Mouse (Mus musculus): ENCODE measurements around the gene Taf6l. TPM values are rescaled to one million over a fixed set of nuclear protein-coding genes. Genes with fewer than 3 reads are reported as not detected.

Gene Taf6l
- total and polyA plus RNA-seq, 3 experiments: 20.4 to 25.7 (median 25.5) TPM

GRCm38 (mm10) chr19:8818301-8818798, 32.1 kb upstream of the Taf6l start:
- Histone ChIP-seq H3K36me3 (replicated peaks in 1 of 2; ENCODE audit: control insufficient read depth in 1 of 2, insufficient read depth in 1 of 2, low read length in 1 of 2) (peaks cover 31 to 45% of the 10 kb centered on the region in 2 experiments), H3K4me1 (ENCODE audit: control insufficient read depth in 1 of 2, insufficient read depth in 2 of 2) (peaks cover 10 to 42% of the 10 kb centered on the region in 2 experiments), H3K27ac (ENCODE audit: insufficient read depth, low read depth) (peak overlapping the region; percentile 91), H3K27me3 (replicated peaks) (no peaks in the 10 kb centered on the region), H3K79me2 (replicated peaks; ENCODE audit: control insufficient read depth, extremely low read depth, insufficient read depth, poor library complexity, severe bottlenecking) (peaks cover 64% of the 10 kb centered on the region), H3K9ac (ENCODE audit: insufficient read depth, low read depth) (peak overlapping the region; percentile 95), H3K9me3 (replicated peaks; ENCODE audit: low read length) (no peaks in the 10 kb centered on the region), H3K4me3 (replicated peaks in 1 of 3; ENCODE audit: low read depth in 2 of 3, low read length in 2 of 3, poor library complexity in 1 of 3) (peak overlapping the region; percentile 90 to 96 (median 91)), H3K4me2 (ENCODE audit: insufficient read depth, low read depth, poor library complexity, severe bottlenecking) (peak overlapping the region; percentile 93)
- no peak for TF ChIP-seq ZMIZ1 (IDR thresholded peaks at IDR 0.05; ENCODE audit: low read depth, low read length)
- no peak for TF ChIP-seq ZC3H11A (IDR thresholded peaks at IDR 0.05; ENCODE audit: low read depth, low read length)
- TF ChIP-seq CHD1 (IDR thresholded peaks at IDR 0.05; ENCODE audit: low read depth, low read length): no peak
- TF ChIP-seq UBTF (IDR thresholded peaks at IDR 0.05; ENCODE audit: low read depth, low read length): no peak
- no peak for TF ChIP-seq NRF1 (IDR thresholded peaks at IDR 0.05; ENCODE audit: low read depth, low read length)
- no peak for TF ChIP-seq CTCF (conservative IDR thresholded peaks at IDR 0.05 in 1 of 2, IDR thresholded peaks at IDR 0.05 in 1 of 2; ENCODE audit: low read depth in 2 of 2, low read length in 2 of 2)
- TF ChIP-seq USF1 (IDR thresholded peaks at IDR 0.05; ENCODE audit: low read depth, low read length): no peak
- dilution Hi-C loops (cut with MboI; ENCODE audit: extremely low pct_ligation_motif_present, extremely low pct_unique_long_range_greater_than_20kb, low sequenced_read_pairs) (no loop called here), in situ Hi-C loops (cut with MboI; ENCODE audit: low pct_ligation_motif_present, low pct_unique_long_range_greater_than_20kb, low sequenced_read_pairs) (no loop called here)
- DNase-seq (ENCODE audit: extremely low read depth): no peak

DNA sequence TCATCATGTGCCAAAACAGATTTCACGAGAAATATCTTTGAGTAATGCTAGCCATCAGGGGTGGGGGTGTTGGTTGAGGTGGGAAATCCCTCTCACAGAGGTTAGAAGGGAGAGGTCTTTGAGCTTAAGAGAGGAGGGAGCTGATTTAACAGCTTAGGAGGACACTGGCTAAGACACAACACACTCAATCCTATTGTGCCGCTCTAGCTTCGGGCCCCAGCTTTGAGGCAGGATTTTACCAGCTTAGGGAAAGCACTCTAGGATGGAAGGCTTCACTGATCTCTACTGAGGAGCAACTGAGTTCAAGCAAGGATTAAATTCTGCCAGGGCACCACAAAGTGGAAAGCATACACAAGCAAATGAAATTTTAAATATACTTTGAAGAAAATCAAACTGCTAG, 30.8 kb upstream of the Taf6l start:
- H3K4me3 ChIP-seq (replicated peaks in 1 of 3; ENCODE audit: low read depth in 2 of 3, low read length in 2 of 3, poor library complexity in 1 of 3): peak overlapping the region; percentile 22 to 31 (median 27)
- peaks cover 10 to 34% of the 10 kb centered on the region in 2 experiments for H3K4me1 ChIP-seq (ENCODE audit: control insufficient read depth in 1 of 2, insufficient read depth in 2 of 2)
- H3K79me2 ChIP-seq (replicated peaks; ENCODE audit: control insufficient read depth, extremely low read depth, insufficient read depth, poor library complexity, severe bottlenecking): peaks cover 55% of the 10 kb centered on the region
- DNase-seq (ENCODE audit: extremely low read depth): no peak
- peaks cover 33 to 51% of the 10 kb centered on the region in 2 experiments for H3K36me3 ChIP-seq (replicated peaks in 1 of 2; ENCODE audit: control insufficient read depth in 1 of 2, insufficient read depth in 1 of 2, low read length in 1 of 2)
- peak overlapping the region; percentile 81 for H3K4me2 ChIP-seq (ENCODE audit: insufficient read depth, low read depth, poor library complexity, severe bottlenecking)
- peak overlapping the region; percentile 95; the same call in 1 of the 2 replicates for H3K9ac ChIP-seq (ENCODE audit: insufficient read depth, low read depth)
- H3K9me3 ChIP-seq (replicated peaks; ENCODE audit: low read length): no peaks in the 10 kb centered on the region
- in situ Hi-C loops (cut with MboI; ENCODE audit: low pct_ligation_motif_present, low pct_unique_long_range_greater_than_20kb, low sequenced_read_pairs): no loop called here
- dilution Hi-C loops (cut with MboI; ENCODE audit: extremely low pct_ligation_motif_present, extremely low pct_unique_long_range_greater_than_20kb, low sequenced_read_pairs): no loop called here
- no peak overlapping the region for H3K27ac ChIP-seq (ENCODE audit: insufficient read depth, low read depth)
- H3K27me3 ChIP-seq (replicated peaks): no peaks in the 10 kb centered on the region
- TF ChIP-seq RAD21 (IDR thresholded peaks at IDR 0.05; ENCODE audit: low read depth, low read length) (no peak), CTCF (conservative IDR thresholded peaks at IDR 0.05 in 1 of 2, IDR thresholded peaks at IDR 0.05 in 1 of 2; ENCODE audit: low read depth in 2 of 2, low read length in 2 of 2) (no peak; a peak in 1 of 4 replicates), CHD2 (IDR thresholded peaks at IDR 0.05; ENCODE audit: low read length) (no peak), BHLHE40 (IDR thresholded peaks at IDR 0.05; ENCODE audit: low read depth, low read length) (0 out of 2 replicates have a peak, but pooled peaks have one; percentile 28), MAX (IDR thresholded peaks at IDR 0.05; ENCODE audit: low read length) (no peak), PAX5 (IDR thresholded peaks at IDR 0.05; ENCODE audit: low read length) (no peak), SIN3A (IDR thresholded peaks at IDR 0.05; ENCODE audit: low read length) (no peak), POLR2A (IDR thresholded peaks at IDR 0.05; ENCODE audit: low read depth, low read length) (0 out of 2 replicates have a peak, but pooled peaks have one; percentile 29), USF2 (conservative IDR thresholded peaks at IDR 0.05; ENCODE audit: low read depth, low read length) (no peak), ZMIZ1 (IDR thresholded peaks at IDR 0.05; ENCODE audit: low read depth, low read length) (no peak)

Measured in CH12.LX (cell line).